Mouse (Mus musculus): ENCODE measurements around the gene Zfpm1. TPM values are rescaled to one million over a fixed set of nuclear protein-coding genes. Genes with fewer than 3 reads are reported as not detected.

Zfpm1 gene
- polyA plus RNA-seq, 1 experiment from 2014 or later: 0.65 TPM

- Histone ChIP-seq H3K27me3 (replicated peaks; ENCODE audit: control insufficient read depth, insufficient read depth, low read length) (no peaks in the 10 kb centered on the region), H3K9ac (replicated peaks; ENCODE audit: low read depth, low read length) (no peak overlapping the region), H3K4me2 (ENCODE audit: low read length) (no peak overlapping the region), H3K27ac (ENCODE audit: low read length) (no peak overlapping the region), H3K36me3 (ENCODE audit: control insufficient read depth, insufficient read depth) (no peaks in the 10 kb centered on the region), H3K4me1 (replicated peaks; ENCODE audit: control insufficient read depth, insufficient read depth, low read length) (no peaks in the 10 kb centered on the region), H3K4me3 (replicated peaks; ENCODE audit: low read length) (no peak overlapping the region), H3K9me3 (ENCODE audit: control insufficient read depth, low read length) (no peaks in the 10 kb centered on the region)
- 77% methylated on average over 13 of the region's 13 CpGs for WGBS
- ATAC-seq: no peak
Measured at GRCm38 (mm10) chr8:122314899-122315496, 33.1 kb downstream of the Zfpm1 start.

- no peak overlapping the region for H3K27ac ChIP-seq (ENCODE audit: low read length)
- peaks cover 6% of the 10 kb centered on the region; the same call in 1 of the 2 replicates for H3K4me1 ChIP-seq (replicated peaks; ENCODE audit: control insufficient read depth, insufficient read depth, low read length)
- WGBS: 59% methylated on average over 2 of the region's 2 CpGs
- H3K9ac ChIP-seq (replicated peaks; ENCODE audit: low read depth, low read length): no peak overlapping the region
- H3K4me3 ChIP-seq (replicated peaks; ENCODE audit: low read length): no peak overlapping the region
- H3K9me3 ChIP-seq (ENCODE audit: control insufficient read depth, low read length): no peaks in the 10 kb centered on the region
- ATAC-seq: no peak
- no peaks in the 10 kb centered on the region for H3K36me3 ChIP-seq (ENCODE audit: control insufficient read depth, insufficient read depth)
- no peak overlapping the region for H3K4me2 ChIP-seq (ENCODE audit: low read length)
- H3K27me3 ChIP-seq (replicated peaks; ENCODE audit: control insufficient read depth, insufficient read depth, low read length): no peaks in the 10 kb centered on the region
Measured at GRCm38 (mm10) chr8:122316402-122316801, 34.5 kb downstream of the Zfpm1 start.

GRCm38 (mm10) chr8:122317918-122318475 is 36.1 kb downstream of the Zfpm1 start:
- H3K4me2 ChIP-seq (ENCODE audit: low read length): no peak overlapping the region
- no peak for ATAC-seq
- H3K27ac ChIP-seq (ENCODE audit: low read length): no peak overlapping the region
- H3K27me3 ChIP-seq (replicated peaks; ENCODE audit: control insufficient read depth, insufficient read depth, low read length): no peaks in the 10 kb centered on the region
- no peak overlapping the region for H3K9ac ChIP-seq (replicated peaks; ENCODE audit: low read depth, low read length)
- no peak overlapping the region for H3K4me3 ChIP-seq (replicated peaks; ENCODE audit: low read length)
- H3K9me3 ChIP-seq (ENCODE audit: control insufficient read depth, low read length): no peaks in the 10 kb centered on the region
- WGBS: 50% methylated on average over 8 of the region's 8 CpGs
- H3K4me1 ChIP-seq (replicated peaks; ENCODE audit: control insufficient read depth, insufficient read depth, low read length): peaks cover 6% of the 10 kb centered on the region; the same call in 1 of the 2 replicates
- H3K36me3 ChIP-seq (ENCODE audit: control insufficient read depth, insufficient read depth): no peaks in the 10 kb centered on the region

GRCm38 (mm10) chr8:122319045-122319707 is 37.2 kb downstream of the Zfpm1 start:
- ATAC-seq: no peak
- H3K36me3 ChIP-seq (ENCODE audit: control insufficient read depth, insufficient read depth): no peaks in the 10 kb centered on the region
- H3K27me3 ChIP-seq (replicated peaks; ENCODE audit: control insufficient read depth, insufficient read depth, low read length): no peaks in the 10 kb centered on the region
- WGBS: 76% methylated on average over 11 of the region's 11 CpGs
- H3K9me3 ChIP-seq (ENCODE audit: control insufficient read depth, low read length): no peaks in the 10 kb centered on the region
- H3K4me2 ChIP-seq (ENCODE audit: low read length): no peak overlapping the region
- no peak overlapping the region for H3K4me3 ChIP-seq (replicated peaks; ENCODE audit: low read length)
- peaks cover 8% of the 10 kb centered on the region; the same call in 1 of the 2 replicates for H3K4me1 ChIP-seq (replicated peaks; ENCODE audit: control insufficient read depth, insufficient read depth, low read length)
- no peak overlapping the region for H3K27ac ChIP-seq (ENCODE audit: low read length)
- no peak overlapping the region for H3K9ac ChIP-seq (replicated peaks; ENCODE audit: low read depth, low read length)

GRCm38 (mm10) chr8:122319708-122320075 is 37.8 kb downstream of the Zfpm1 start:
- Histone ChIP-seq H3K4me1 (replicated peaks; ENCODE audit: control insufficient read depth, insufficient read depth, low read length) (peaks cover 10% of the 10 kb centered on the region; the same call in 1 of the 2 replicates), H3K4me3 (replicated peaks; ENCODE audit: low read length) (no peak overlapping the region)
- WGBS: 65% methylated on average over 7 of the region's 7 CpGs

GRCm38 (mm10) chr8:122320541-122320940 is 38.6 kb downstream of the Zfpm1 start:
- Histone ChIP-seq H3K9ac (replicated peaks; ENCODE audit: low read depth, low read length) (no peak overlapping the region), H3K9me3 (ENCODE audit: control insufficient read depth, low read length) (no peaks in the 10 kb centered on the region), H3K27ac (ENCODE audit: low read length) (no peak overlapping the region), H3K4me2 (ENCODE audit: low read length) (no peak overlapping the region), H3K4me3 (replicated peaks; ENCODE audit: low read length) (no peak overlapping the region), H3K36me3 (ENCODE audit: control insufficient read depth, insufficient read depth) (no peaks in the 10 kb centered on the region), H3K27me3 (replicated peaks; ENCODE audit: control insufficient read depth, insufficient read depth, low read length) (no peaks in the 10 kb centered on the region), H3K4me1 (replicated peaks; ENCODE audit: control insufficient read depth, insufficient read depth, low read length) (peaks cover 14% of the 10 kb centered on the region)
- 3% methylated on average over 3 of the region's 3 CpGs for WGBS
- ATAC-seq: no peak

More at GRCm38 (mm10) chr8:122319708-122320075, 37.8 kb downstream of the Zfpm1 start:
- no peaks in the 10 kb centered on the region for H3K9me3 ChIP-seq (ENCODE audit: control insufficient read depth, low read length)
- no peak overlapping the region for H3K9ac ChIP-seq (replicated peaks; ENCODE audit: low read depth, low read length)
- no peak overlapping the region for H3K4me2 ChIP-seq (ENCODE audit: low read length)
- no peaks in the 10 kb centered on the region for H3K27me3 ChIP-seq (replicated peaks; ENCODE audit: control insufficient read depth, insufficient read depth, low read length)
- no peaks in the 10 kb centered on the region for H3K36me3 ChIP-seq (ENCODE audit: control insufficient read depth, insufficient read depth)
- no peak overlapping the region for H3K27ac ChIP-seq (ENCODE audit: low read length)
- ATAC-seq: no peak

- 65% methylated on average over 10 of the region's 10 CpGs for WGBS
- H3K27me3 ChIP-seq (replicated peaks; ENCODE audit: control insufficient read depth, insufficient read depth, low read length): no peaks in the 10 kb centered on the region
- no peak for ATAC-seq
Measured at GRCm38 (mm10) chr8:122321455-122321921, 39.5 kb downstream of the Zfpm1 start.

GRCm38 (mm10) chr8:122322126-122322525 is 40.2 kb downstream of the Zfpm1 start:
- H3K4me1 ChIP-seq (replicated peaks; ENCODE audit: control insufficient read depth, insufficient read depth, low read length): peaks cover 22% of the 10 kb centered on the region
- H3K27ac ChIP-seq (ENCODE audit: low read length): no peak overlapping the region
- no peaks in the 10 kb centered on the region for H3K36me3 ChIP-seq (ENCODE audit: control insufficient read depth, insufficient read depth)
- H3K9me3 ChIP-seq (ENCODE audit: control insufficient read depth, low read length): no peaks in the 10 kb centered on the region
- H3K4me3 ChIP-seq (replicated peaks; ENCODE audit: low read length): no peak overlapping the region
- WGBS: 94% methylated on average over 7 of the region's 7 CpGs
- H3K4me2 ChIP-seq (ENCODE audit: low read length): no peak overlapping the region
- ATAC-seq: no peak
- no peaks in the 10 kb centered on the region for H3K27me3 ChIP-seq (replicated peaks; ENCODE audit: control insufficient read depth, insufficient read depth, low read length)
- no peak overlapping the region for H3K9ac ChIP-seq (replicated peaks; ENCODE audit: low read depth, low read length)

More at GRCm38 (mm10) chr8:122321455-122321921, 39.5 kb downstream of the Zfpm1 start:
- Histone ChIP-seq H3K9me3 (ENCODE audit: control insufficient read depth, low read length) (no peaks in the 10 kb centered on the region), H3K4me2 (ENCODE audit: low read length) (no peak overlapping the region), H3K9ac (replicated peaks; ENCODE audit: low read depth, low read length) (no peak overlapping the region), H3K4me3 (replicated peaks; ENCODE audit: low read length) (no peak overlapping the region), H3K27ac (ENCODE audit: low read length) (no peak overlapping the region), H3K4me1 (replicated peaks; ENCODE audit: control insufficient read depth, insufficient read depth, low read length) (peaks cover 22% of the 10 kb centered on the region), H3K36me3 (ENCODE audit: control insufficient read depth, insufficient read depth) (no peaks in the 10 kb centered on the region)

GRCm38 (mm10) chr8:122322792-122323191 is 40.9 kb downstream of the Zfpm1 start:
- H3K9ac ChIP-seq (replicated peaks; ENCODE audit: low read depth, low read length): no peak overlapping the region
- H3K27ac ChIP-seq (ENCODE audit: low read length): no peak overlapping the region
- no peaks in the 10 kb centered on the region for H3K9me3 ChIP-seq (ENCODE audit: control insufficient read depth, low read length)
- H3K4me2 ChIP-seq (ENCODE audit: low read length): no peak overlapping the region
- WGBS: 63% methylated on average over 11 of the region's 11 CpGs
- H3K27me3 ChIP-seq (replicated peaks; ENCODE audit: control insufficient read depth, insufficient read depth, low read length): no peaks in the 10 kb centered on the region
- no peak overlapping the region for H3K4me3 ChIP-seq (replicated peaks; ENCODE audit: low read length)
- H3K4me1 ChIP-seq (replicated peaks; ENCODE audit: control insufficient read depth, insufficient read depth, low read length): peaks cover 22% of the 10 kb centered on the region
- no peaks in the 10 kb centered on the region for H3K36me3 ChIP-seq (ENCODE audit: control insufficient read depth, insufficient read depth)
- ATAC-seq: no peak
